Mouse (Mus musculus) myocyte (in vitro differentiated cells): ENCODE results near the gene Dennd1b. TPM values are rescaled to one million over a fixed set of nuclear protein-coding genes. Genes with fewer than 3 reads are reported as not detected.
A peak's percentile ranks its signal among the peaks of the same experiment; 100 is the strongest.

Experiments
- H3K27me3 ChIP-seq: one replicate; pipeline ENCODE4 v1.6.1; 2011; ENCODE audit not compliant: control insufficient read depth, insufficient read depth, insufficient read length
- H3K36me3 ChIP-seq: one replicate; pipeline ENCODE4 v1.6.1; 2011; ENCODE audit not compliant: control insufficient read depth, insufficient read depth
- H3K4me2 ChIP-seq: one replicate; pipeline ENCODE4 v1.6.1; 2011; ENCODE audit warnings: low read depth, control low read depth
- H3K4me3 ChIP-seq: one replicate; pipeline ENCODE4 v1.5.1; 2011; ENCODE audit warnings: mild to moderate bottlenecking, control low read depth, moderate library complexity
- H3K79me2 ChIP-seq: one replicate; pipeline ENCODE4 v1.6.1; 2011; ENCODE audit not compliant: control insufficient read depth, insufficient read depth
- H3ac ChIP-seq: one replicate; pipeline ENCODE4 v1.6.1; 2011; ENCODE audit not compliant: control insufficient read depth, insufficient read length
- CEBPB ChIP-seq: IDR thresholded peaks from 2 replicates; pipeline ENCODE4 v1.6.1; 2011; ENCODE audit warnings: mild to moderate bottlenecking, moderate library complexity; ENCODE audit not compliant: poor library complexity, insufficient read depth, severe bottlenecking
- E2F4 ChIP-seq: IDR thresholded peaks from one replicate; pipeline ENCODE4 v1.6.1; 2011; ENCODE audit warnings: mild to moderate bottlenecking, control low read depth, moderate library complexity; ENCODE audit not compliant: insufficient read depth
- MAX ChIP-seq: IDR thresholded peaks from one replicate; pipeline ENCODE4 v1.6.1; 2011; ENCODE audit warnings: low read depth, mild to moderate bottlenecking, control low read depth
- MYOD1 ChIP-seq, 3 experiments: IDR thresholded peaks; one replicate each; pipeline ENCODE4 v1.6.1; 2011; ENCODE audit warnings: control low read depth in 2 of 3, low read depth in 2 of 3, mild to moderate bottlenecking in 2 of 3, moderate library complexity in 1 of 3; ENCODE audit not compliant: insufficient read length in 2 of 3, control insufficient read depth in 1 of 3
- MYOG ChIP-seq, 3 experiments: IDR thresholded peaks; one replicate each; pipeline ENCODE4 v1.6.1; 2011; ENCODE audit warnings: control low read depth in 2 of 3, low read depth in 2 of 3, mild to moderate bottlenecking in 2 of 3; ENCODE audit not compliant: insufficient read length in 2 of 3, control insufficient read depth in 1 of 3, insufficient read depth in 1 of 3
- POLR2A ChIP-seq: IDR thresholded peaks from one replicate; pipeline ENCODE4 v1.6.1; 2011; ENCODE audit warnings: low read depth, mild to moderate bottlenecking, control low read depth, moderate library complexity; ENCODE audit not compliant: insufficient read length
- POLR2AphosphoS2 ChIP-seq: IDR thresholded peaks from one replicate; pipeline ENCODE4 v1.6.1; 2011; ENCODE audit warnings: low read depth, control low read depth; ENCODE audit not compliant: insufficient read length
- REST ChIP-seq: IDR thresholded peaks from one replicate; pipeline ENCODE4 v1.6.1; 2011; ENCODE audit warnings: mild to moderate bottlenecking, control low read depth, moderate library complexity; ENCODE audit not compliant: insufficient read depth, insufficient read length
- SRF ChIP-seq: IDR thresholded peaks from one replicate; pipeline ENCODE4 v1.6.1; 2011; ENCODE audit warnings: low read depth; ENCODE audit not compliant: control insufficient read depth, insufficient read length
- TCF12 ChIP-seq: IDR thresholded peaks from one replicate; pipeline ENCODE4 v1.6.1; 2011; ENCODE audit warnings: mild to moderate bottlenecking, control low read depth; ENCODE audit not compliant: poor library complexity, insufficient read depth, severe bottlenecking
- TCF3 ChIP-seq: IDR thresholded peaks from one replicate; pipeline ENCODE4 v1.6.1; 2011; ENCODE audit warnings: low read depth, control low read depth; ENCODE audit not compliant: insufficient read length
- USF1 ChIP-seq: IDR thresholded peaks from one replicate; pipeline ENCODE4 v1.6.1; 2011; ENCODE audit warnings: low read depth, mild to moderate bottlenecking, control low read depth, moderate library complexity
- polyA plus RNA-seq: library from polyadenylated mRNA; unstranded; fragments of >200 nt; fragmentation: generic; extraction: Trizol; gene quantifications from one replicate; pipeline ENCODE4 v1.2.1, GENCODE M21; 2012; ENCODE audit warnings: missing spikeins

Dennd1b gene
- 1.3 TPM for polyA plus RNA-seq

DNA sequence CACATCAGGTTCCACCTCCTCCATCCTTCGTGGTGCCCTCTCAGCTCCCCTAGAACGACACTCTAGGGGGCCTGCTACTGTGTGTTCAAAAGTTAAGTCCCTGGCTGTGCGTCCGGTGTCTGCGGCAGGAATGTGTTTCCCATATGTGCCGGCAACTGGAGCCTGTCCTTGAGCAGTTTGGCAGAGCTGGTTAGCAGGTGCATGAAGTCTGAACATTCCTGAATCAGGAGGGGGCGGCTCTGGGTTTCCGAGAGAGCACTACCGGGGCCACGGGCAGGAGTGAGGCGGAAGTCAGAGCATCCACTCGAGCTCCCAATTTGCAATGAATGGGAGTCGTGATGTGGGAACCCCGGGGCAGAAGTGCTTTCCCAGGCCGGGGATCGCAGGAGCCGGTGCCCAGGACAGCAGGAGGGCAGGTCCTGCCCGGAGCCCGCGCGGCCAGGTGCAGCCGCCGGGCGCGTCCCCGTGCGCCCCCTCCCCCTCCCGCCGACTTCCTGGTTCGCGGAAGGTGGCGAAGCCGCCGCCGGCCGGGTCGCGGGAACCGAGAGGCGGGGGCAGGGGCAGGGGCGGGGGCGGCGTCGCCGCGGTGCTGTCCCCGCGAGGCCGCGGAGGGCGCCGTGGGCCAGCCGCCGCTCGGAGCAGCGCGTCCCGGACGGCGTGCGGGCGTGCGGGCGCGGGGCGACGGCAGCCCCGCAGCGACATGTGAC lies at the start of gene Dennd1b:
Gene Dennd1b (plus strand): TSS at position 275 of the 707 bp plus-strand sequence.
- peak within 1 kb of the TSS; percentile 98 for H3K4me2 ChIP-seq
- no peaks in the 10 kb centered on the region for H3K27me3 ChIP-seq
- no peak for TF ChIP-seq TCF12
- TF ChIP-seq USF1 = no peak
- no peak for TF ChIP-seq TCF3
- TF ChIP-seq MYOD1 (IDR thresholded peaks at IDR 0.05; ENCODE audit: control insufficient read depth in 1 of 3, insufficient read length in 2 of 3, low read depth in 2 of 3) = peak in 2 of 3 experiments; percentile 19 to 38
- TF ChIP-seq REST = no peak
- TF ChIP-seq CEBPB = no peak
- TF ChIP-seq SRF = no peak
- peak in 1 of 3 experiments; percentile 17 for TF ChIP-seq MYOG (IDR thresholded peaks at IDR 0.05; ENCODE audit: control insufficient read depth in 1 of 3, insufficient read depth in 1 of 3, insufficient read length in 2 of 3, low read depth in 2 of 3)
- no peak for TF ChIP-seq MAX
- TF ChIP-seq POLR2A = peak; percentile 63
- TF ChIP-seq E2F4 = no peak
- TF ChIP-seq POLR2AphosphoS2 = no peak
- H3K36me3 ChIP-seq = no peaks in the 10 kb centered on the region
- peak within 1 kb of the TSS; percentile 42 for H3K4me3 ChIP-seq
- H3K79me2 ChIP-seq = peaks cover 4% of the 10 kb centered on the region
- peak within 1 kb of the TSS; percentile 80 for H3ac ChIP-seq

GRCm38 (mm10) chr1:138915596-138915995 lies 47.6 kb upstream of the Dennd1b start:
- no peaks in the 10 kb centered on the region for H3K36me3 ChIP-seq
- H3K27me3 ChIP-seq = no peaks in the 10 kb centered on the region
- H3K4me2 ChIP-seq = no peak overlapping the region
- no peaks in the 10 kb centered on the region for H3K79me2 ChIP-seq
- no peak overlapping the region for H3ac ChIP-seq
- no peak overlapping the region for H3K4me3 ChIP-seq
- TF ChIP-seq MAX (no peak), MYOG (IDR thresholded peaks at IDR 0.05; ENCODE audit: control insufficient read depth in 1 of 3, insufficient read depth in 1 of 3, insufficient read length in 2 of 3, low read depth in 2 of 3) (no peak), E2F4 (no peak), TCF12 (no peak), MYOD1 (IDR thresholded peaks at IDR 0.05; ENCODE audit: control insufficient read depth in 1 of 3, insufficient read length in 2 of 3, low read depth in 2 of 3) (no peak), TCF3 (no peak), CEBPB (no peak), POLR2AphosphoS2 (no peak), POLR2A (no peak), USF1 (no peak), SRF (no peak), REST (no peak)

DNA sequence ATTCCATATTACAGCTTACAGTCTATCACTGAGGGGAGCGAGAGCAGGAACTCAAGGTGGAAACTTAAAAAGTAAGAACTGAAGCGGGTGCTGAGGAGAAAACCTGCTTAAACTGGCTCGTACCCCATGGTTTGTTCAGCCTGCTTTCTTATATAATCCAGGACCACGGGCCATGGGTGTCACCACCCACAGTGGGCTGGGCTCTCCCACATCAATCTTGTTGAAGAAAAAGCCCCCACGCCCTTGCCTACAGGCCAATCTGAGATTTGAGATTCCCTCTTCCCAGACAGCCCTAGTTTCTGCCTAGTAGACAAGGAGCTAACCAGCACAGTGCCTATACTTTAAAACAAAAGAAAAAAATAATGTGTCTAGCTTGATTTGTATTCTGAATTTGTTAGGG lies 43.6 kb upstream of the Dennd1b start:
- no peak overlapping the region for H3ac ChIP-seq
- TF ChIP-seq POLR2A (no peak), MYOG (IDR thresholded peaks at IDR 0.05; ENCODE audit: control insufficient read depth in 1 of 3, insufficient read depth in 1 of 3, insufficient read length in 2 of 3, low read depth in 2 of 3) (no peak), SRF (no peak), USF1 (no peak), POLR2AphosphoS2 (no peak), CEBPB (no peak), REST (no peak), TCF12 (no peak), MAX (no peak), TCF3 (no peak), MYOD1 (IDR thresholded peaks at IDR 0.05; ENCODE audit: control insufficient read depth in 1 of 3, insufficient read length in 2 of 3, low read depth in 2 of 3) (no peak), E2F4 (no peak)
- no peaks in the 10 kb centered on the region for H3K27me3 ChIP-seq
- no peak overlapping the region for H3K4me3 ChIP-seq
- H3K36me3 ChIP-seq = no peaks in the 10 kb centered on the region
- H3K79me2 ChIP-seq = no peaks in the 10 kb centered on the region
- no peak overlapping the region for H3K4me2 ChIP-seq

DNA sequence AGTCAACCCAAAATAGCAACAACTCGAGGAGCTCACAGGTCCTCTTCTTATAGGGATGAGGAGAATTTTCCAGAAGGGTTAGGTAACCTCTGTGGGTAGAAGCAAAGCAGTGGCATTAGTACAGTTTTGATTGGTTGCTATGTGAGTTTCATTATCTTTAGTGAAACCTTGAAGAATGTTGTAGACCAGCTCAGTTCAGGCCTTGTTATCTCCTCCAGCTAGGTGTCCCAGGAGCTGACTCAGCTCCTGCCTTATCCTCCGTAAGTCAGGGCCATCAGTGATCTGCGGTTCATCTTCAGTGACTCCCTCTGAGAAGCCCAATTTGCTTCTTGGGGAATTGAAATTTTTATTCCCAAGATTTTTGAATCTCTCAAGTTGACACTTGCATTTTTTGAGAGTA lies 43.2 kb upstream of the Dennd1b start:
- H3K27me3 ChIP-seq = no peaks in the 10 kb centered on the region
- H3K4me3 ChIP-seq = no peak overlapping the region
- H3K4me2 ChIP-seq = no peak overlapping the region
- no peaks in the 10 kb centered on the region for H3K36me3 ChIP-seq
- TF ChIP-seq MYOD1 (IDR thresholded peaks at IDR 0.05; ENCODE audit: control insufficient read depth in 1 of 3, insufficient read length in 2 of 3, low read depth in 2 of 3) (no peak), SRF (no peak), POLR2AphosphoS2 (no peak), REST (no peak), TCF3 (no peak), MAX (no peak), E2F4 (no peak), USF1 (no peak), MYOG (IDR thresholded peaks at IDR 0.05; ENCODE audit: control insufficient read depth in 1 of 3, insufficient read depth in 1 of 3, insufficient read length in 2 of 3, low read depth in 2 of 3) (no peak), POLR2A (no peak), TCF12 (no peak), CEBPB (no peak)
- H3K79me2 ChIP-seq = no peaks in the 10 kb centered on the region
- H3ac ChIP-seq = no peak overlapping the region
